ENCODE assay signal across 26 mouse cellular contexts in the genomic region with DNA sequence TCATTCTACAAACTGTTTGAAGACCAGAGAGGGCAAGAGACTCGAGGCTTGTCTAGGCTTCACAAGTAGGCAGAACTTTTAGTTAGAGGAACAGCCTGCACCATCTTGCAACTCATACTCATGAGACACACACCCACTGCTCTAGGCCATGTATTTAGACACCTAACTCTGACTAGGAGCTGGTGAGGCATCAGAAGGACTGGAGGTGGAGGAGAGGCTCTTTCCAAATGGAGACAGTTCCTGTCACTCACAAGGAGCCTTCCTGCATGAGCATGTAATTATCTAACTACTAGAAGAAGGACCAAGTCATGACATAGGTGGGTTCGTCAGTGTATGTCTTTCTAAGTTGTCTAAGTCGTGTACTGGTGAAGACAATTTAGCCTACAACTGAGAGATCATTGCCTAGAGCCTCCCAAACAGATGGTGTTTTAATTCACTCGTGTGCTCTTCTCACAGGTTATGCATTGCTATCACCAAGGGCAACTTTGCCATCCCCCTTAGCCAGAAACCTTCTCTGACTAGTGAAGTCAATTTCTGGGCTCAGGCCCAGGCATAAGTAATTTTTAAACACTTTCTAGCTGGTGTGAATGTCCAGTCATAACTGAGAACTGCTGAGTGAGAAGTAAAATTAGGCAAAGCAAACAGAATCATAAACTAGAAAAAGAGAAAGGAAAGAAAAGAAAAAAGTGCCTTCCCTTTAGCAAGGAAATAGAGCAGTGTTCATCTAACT.
DNase-seq lines count a peak whose midpoint lies in the region; ATAC-seq and TF ChIP-seq lines count a peak whose summit lies in the region.
"Had no signal": no experiment of that assay in that cellular context is flagged by ENCODE, and none has a peak within 500 bp of the region (broad histone marks: within the 10 kb centered on the region; RNA-seq: fewer than 3 reads in every experiment).

No protein-coding gene starts in this region.

- H3K36me3 ChIP-seq in liver, embryonic 12.5 days, result no peaks in the 10 kb centered on the region
- H3K36me3 ChIP-seq: embryonic facial prominence, embryonic 12.5 days; forebrain, embryonic 12.5 days; G1E; hindbrain, embryonic 12.5 days; limb, embryonic 15.5 days had no signal

- ATAC-seq in liver, embryonic 12.5 days, result no peak
- ATAC-seq: intestine, postnatal 0 days; Patski had no signal

- no peak for TF ChIP-seq CTCF in embryonic fibroblast, embryonic 13.5 days (IDR thresholded peaks at IDR 0.05; ENCODE audit: borderline replicate concordance, insufficient read depth, low read length)

- H3K27me3 ChIP-seq in liver, embryonic 12.5 days (replicated peaks), result no peaks in the 10 kb centered on the region
- H3K27me3 ChIP-seq: CH12.LX; embryonic facial prominence, embryonic 12.5 days; forebrain, embryonic 12.5 days; hindbrain, embryonic 12.5 days; limb, embryonic 15.5 days; Patski had no signal

- H3K9ac ChIP-seq in liver, embryonic 12.5 days, result no peak overlapping the region
- H3K9ac ChIP-seq: embryonic facial prominence, embryonic 12.5 days; forebrain, embryonic 12.5 days; hindbrain, embryonic 12.5 days; limb, embryonic 15.5 days had no signal

- peak; percentile 27 to 34 for DNase-seq in frontal cortex, postnatal 36 days (ENCODE audit: low spot score in 2 of 2)
- no peak for DNase-seq in frontal cortex, postnatal 25 days (ENCODE audit: low spot score in 2 of 2)
- peak; percentile 19 to 38 for DNase-seq in left cerebral cortex, adult 18-20 months (ENCODE audit: low spot score in 2 of 2)
- no peak for DNase-seq in left cerebral cortex, adult 11 months (ENCODE audit: low spot score)
- DNase-seq in 3T3-L1 (ENCODE audit: low read depth, low spot score), result peak; percentile 56
- DNase-seq in cerebellum, postnatal 36 days, result no peak
- DNase-seq: B cell, adult 2 months; cerebellum, adult 18-20 months; cerebellum, postnatal 14 days; gastrocnemius, adult 2 months; layer of hippocampus, adult 9-11 months; lung, postnatal 4 days; midbrain, embryonic 14.5 days; thymus, adult 2 months; thymus, postnatal 4 days had no signal

- H3K4me2 ChIP-seq in liver, embryonic 12.5 days, result no peak overlapping the region
- H3K4me2 ChIP-seq: embryonic facial prominence, embryonic 12.5 days; forebrain, embryonic 12.5 days; hindbrain, embryonic 12.5 days; limb, embryonic 15.5 days had no signal

- TF ChIP-seq POLR2A in embryonic fibroblast, embryonic 13.5 days (IDR thresholded peaks at IDR 0.05; ENCODE audit: low read depth, low read length), result no peak

- H3K9me3 ChIP-seq in liver, embryonic 12.5 days (replicated peaks), result no peaks in the 10 kb centered on the region
- H3K9me3 ChIP-seq: embryonic facial prominence, embryonic 12.5 days; forebrain, embryonic 12.5 days; G1E; hindbrain, embryonic 12.5 days; limb, embryonic 15.5 days had no signal

- peaks cover 17% of the 10 kb centered on the region for H3K4me1 ChIP-seq in embryonic fibroblast, embryonic 13.5 days (ENCODE audit: control insufficient read depth, insufficient read depth, low read length)
- no peaks in the 10 kb centered on the region for H3K4me1 ChIP-seq in liver, embryonic 12.5 days
- H3K4me1 ChIP-seq: forebrain, embryonic 12.5 days; hindbrain, embryonic 12.5 days had no signal

- H3K27ac ChIP-seq in embryonic fibroblast, embryonic 13.5 days (ENCODE audit: insufficient read depth, low read length), result peak overlapping the region; percentile 99
- H3K27ac ChIP-seq in liver, embryonic 12.5 days, result no peak overlapping the region
- H3K27ac ChIP-seq: embryonic facial prominence, embryonic 12.5 days; forebrain, embryonic 12.5 days; gastrocnemius, adult 2 months; hindbrain, embryonic 12.5 days; limb, embryonic 15.5 days had no signal

- no peak overlapping the region for H3K4me3 ChIP-seq in embryonic fibroblast, embryonic 13.5 days (ENCODE audit: insufficient read depth, low read length)
- H3K4me3 ChIP-seq in liver, embryonic 12.5 days, result no peak overlapping the region
- H3K4me3 ChIP-seq: embryonic facial prominence, embryonic 12.5 days; erythroblast, embryonic 14.5 days; forebrain, embryonic 12.5 days; gastrocnemius, adult 2 months; hindbrain, embryonic 12.5 days; limb, embryonic 15.5 days had no signal

- 51% methylated on average over 4 of the region's 4 CpGs for WGBS in liver, embryonic 12.5 days (ENCODE audit: insufficient replicate concordance)

Comparison
In these comparisons a context has a peak if more than half of its experiments do, and no peak if none do; other contexts are left out.
1. DNase-seq: peak in frontal cortex, postnatal 36 days (2 of 2), left cerebral cortex, adult 18-20 months (2 of 2) and 3T3-L1 (single experiment); none in frontal cortex, postnatal 25 days (0 of 2), left cerebral cortex, adult 11 months (single experiment) and cerebellum, postnatal 36 days (0 of 2).